Mouse (Mus musculus) olfactory bulb, adult 2 months (tissue): ENCODE data around the gene Slc25a42. TPM values are rescaled to one million over a fixed set of nuclear protein-coding genes. Genes with fewer than 3 reads are reported as not detected.

Experiments
- H3K27ac ChIP-seq: fragments of 200-500 bp; 2 replicates; pipeline ENCODE4 v1.5.1; 2012; ENCODE audit warnings: low read depth, low read length; ENCODE audit not compliant: insufficient read depth
- H3K4me1 ChIP-seq: fragments of 200-500 bp; 2 replicates; pipeline ENCODE4 v1.6.1; 2012; ENCODE audit warnings: low read length; ENCODE audit not compliant: control insufficient read depth, insufficient read depth
- H3K4me3 ChIP-seq: fragments of 200-500 bp; 2 replicates; pipeline ENCODE4 v1.5.1; 2012; ENCODE audit warnings: mild to moderate bottlenecking, low read depth, low read length, moderate library complexity; ENCODE audit not compliant: insufficient read depth
- CTCF ChIP-seq: fragments of 200-500 bp; IDR thresholded peaks from 2 replicates; pipeline ENCODE4 v1.5.1; 2012; ENCODE audit warnings: low read depth, mild to moderate bottlenecking, low read length, moderate library complexity; ENCODE audit not compliant: insufficient read depth
- POLR2A ChIP-seq: fragments of 200-500 bp; IDR thresholded peaks from 2 replicates; pipeline ENCODE4 v1.6.1; 2012; ENCODE audit warnings: mild to moderate bottlenecking, low read depth, low read length, moderate library complexity; ENCODE audit not compliant: insufficient read depth
- WGBS: fragments of 180-500 bp; shearing (Covaris S2); methylation state at CpG from one replicate; pipeline ENCODE4 v1.1.7; 2018; 5-methylcytosine and 5-hydroxymethylcytosine counted together
- polyA plus RNA-seq: library from polyadenylated mRNA; stranded (reverse); fragments of >200 nt; gene quantifications from 2 replicates; pipeline ENCODE4 v1.2.4, GENCODE M21; 2012; ENCODE audit warnings: low replicate concordance; ENCODE audit not compliant: missing spikeins, insufficient read depth, insufficient read length

The Slc25a42 gene
- polyA plus RNA-seq, 1 experiment = not detected

GRCm38 (mm10) chr8:70204757-70205156 lies 7.3 kb downstream of the Slc25a42 start:
- 63% methylated on average over 1 of the region's 1 CpGs for WGBS
- no peak for TF ChIP-seq CTCF
- no peak for TF ChIP-seq POLR2A
- H3K4me3 ChIP-seq = no peak overlapping the region
- no peak overlapping the region for H3K27ac ChIP-seq
- H3K4me1 ChIP-seq = peaks cover 24% of the 10 kb centered on the region

GRCm38 (mm10) chr8:70203072-70203471 lies 9.0 kb downstream of the Slc25a42 start:
- peaks cover 32% of the 10 kb centered on the region for H3K4me1 ChIP-seq
- no peak overlapping the region for H3K27ac ChIP-seq
- 69% methylated on average over 4 of the region's 4 CpGs for whole genome bisulfite sequencing
- no peak overlapping the region for H3K4me3 ChIP-seq
- TF ChIP-seq CTCF = no peak
- TF ChIP-seq POLR2A = no peak

DNA sequence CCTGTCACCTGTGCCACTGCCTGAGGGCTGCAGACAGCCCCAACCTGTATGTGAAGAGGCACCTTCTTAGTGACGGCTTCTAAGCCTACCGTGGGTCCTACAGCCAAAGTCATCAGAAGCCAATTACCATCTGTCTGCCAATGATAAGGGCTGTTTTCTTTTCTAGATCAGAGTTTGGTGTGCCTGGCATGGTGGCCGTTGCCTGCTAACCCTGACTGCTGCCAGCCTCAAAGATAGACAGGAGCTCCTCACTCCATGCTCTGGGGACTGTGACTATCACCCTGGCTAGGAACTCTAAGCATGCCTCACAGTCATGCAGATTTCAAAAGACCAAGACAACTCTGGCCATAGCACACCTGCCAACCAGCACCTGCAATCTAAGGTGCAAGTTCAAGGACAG lies 10.7 kb downstream of the Slc25a42 start:
- 88% methylated on average over 3 of the region's 3 CpGs for WGBS
- TF ChIP-seq POLR2A (no peak), CTCF (no peak)
- peaks cover 38% of the 10 kb centered on the region for H3K4me1 ChIP-seq
- H3K27ac ChIP-seq = no peak overlapping the region
- no peak overlapping the region for H3K4me3 ChIP-seq

DNA sequence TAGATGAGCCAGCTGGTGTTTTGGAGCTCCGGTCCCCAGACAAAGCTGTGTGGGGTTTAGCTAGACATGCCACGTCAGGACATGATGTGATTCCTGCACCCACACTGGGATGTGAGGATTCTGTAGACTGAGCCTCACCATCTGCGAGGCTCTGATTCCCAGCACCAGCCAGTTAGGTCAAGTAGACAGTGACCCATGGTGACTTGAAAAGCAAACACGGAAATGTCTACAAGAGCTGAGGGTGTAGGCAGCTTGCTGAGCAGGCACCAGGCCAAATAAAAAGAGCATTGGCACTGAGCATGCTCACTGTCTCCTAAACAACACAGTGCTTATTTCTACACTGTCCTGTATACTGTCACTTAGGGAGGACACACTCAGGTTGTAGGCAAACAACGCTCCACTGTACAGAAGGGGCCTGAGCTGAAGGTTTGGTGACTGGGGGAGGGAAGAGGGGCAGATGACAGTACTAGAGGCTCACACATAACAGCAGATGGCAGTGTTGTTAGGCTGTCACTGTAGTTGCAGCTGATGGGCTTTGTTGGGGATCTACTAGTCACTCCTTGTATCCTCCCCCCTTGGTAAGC lies 11.9 kb downstream of the Slc25a42 start:
- TF ChIP-seq CTCF (no peak), POLR2A (no peak)
- H3K4me3 ChIP-seq = no peak overlapping the region
- peaks cover 38% of the 10 kb centered on the region for H3K4me1 ChIP-seq
- peak overlapping the region; percentile 72 for H3K27ac ChIP-seq
- 19% methylated on average over 5 of the region's 5 CpGs for WGBS

- peaks cover 33% of the 10 kb centered on the region for H3K4me1 ChIP-seq
- no peak for TF ChIP-seq CTCF
- TF ChIP-seq POLR2A = no peak
- 51% methylated on average over 7 of the region's 7 CpGs for WGBS
- no peak overlapping the region for H3K27ac ChIP-seq
- H3K4me3 ChIP-seq = no peak overlapping the region
Observed at GRCm38 (mm10) chr8:70197603-70198002, 14.5 kb downstream of the Slc25a42 start.

DNA sequence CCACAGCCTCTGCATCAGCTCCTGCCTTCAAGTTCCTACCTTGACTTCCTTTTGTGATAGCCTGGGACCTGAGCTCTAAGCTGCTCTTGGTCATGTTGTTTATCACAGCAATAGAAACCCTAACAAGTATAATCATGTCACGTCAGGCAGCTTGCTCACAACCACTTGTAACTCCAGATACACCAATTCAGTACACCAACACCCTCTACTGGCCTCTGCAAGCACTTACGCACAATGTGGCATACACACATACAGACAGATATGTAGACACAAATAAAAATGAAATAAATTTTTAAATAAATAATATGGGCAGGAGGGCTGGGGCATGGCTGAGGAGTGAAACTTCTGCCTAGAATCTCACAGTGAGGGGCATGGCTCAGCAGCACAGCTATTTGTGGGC lies 16.3 kb downstream of the Slc25a42 start:
- WGBS = 93% methylated on average over 2 of the region's 2 CpGs
- TF ChIP-seq POLR2A (no peak), CTCF (no peak)

DNA sequence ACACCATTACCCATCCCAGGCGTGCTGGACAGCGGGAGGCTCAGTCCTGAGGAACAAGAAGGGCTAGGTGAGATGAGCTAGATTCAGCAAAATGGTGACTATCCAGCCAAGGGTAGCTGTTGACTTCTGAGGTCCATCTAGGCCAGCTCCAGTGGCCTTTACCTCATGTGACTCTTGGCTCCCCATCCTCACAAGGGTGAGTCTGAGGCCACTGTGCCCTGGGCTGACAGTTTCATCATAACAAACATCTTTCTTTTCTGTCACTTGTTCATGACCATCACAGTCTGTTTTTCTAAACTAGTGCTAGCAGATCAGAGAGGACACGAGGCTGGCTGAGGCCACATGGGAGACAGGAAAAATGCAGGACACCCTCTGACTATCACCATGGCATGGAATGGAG lies 17.9 kb downstream of the Slc25a42 start:
- peaks cover 10% of the 10 kb centered on the region for H3K4me1 ChIP-seq
- no peak overlapping the region for H3K4me3 ChIP-seq
- H3K27ac ChIP-seq = no peak overlapping the region
- no peak for TF ChIP-seq POLR2A
- no peak for TF ChIP-seq CTCF
- 86% methylated on average over 3 of the region's 3 CpGs for WGBS

More for the DNA sequence above, 16.3 kb downstream of the Slc25a42 start:
- no peak overlapping the region for H3K4me3 ChIP-seq
- H3K4me1 ChIP-seq = peaks cover 24% of the 10 kb centered on the region
- H3K27ac ChIP-seq = no peak overlapping the region

DNA sequence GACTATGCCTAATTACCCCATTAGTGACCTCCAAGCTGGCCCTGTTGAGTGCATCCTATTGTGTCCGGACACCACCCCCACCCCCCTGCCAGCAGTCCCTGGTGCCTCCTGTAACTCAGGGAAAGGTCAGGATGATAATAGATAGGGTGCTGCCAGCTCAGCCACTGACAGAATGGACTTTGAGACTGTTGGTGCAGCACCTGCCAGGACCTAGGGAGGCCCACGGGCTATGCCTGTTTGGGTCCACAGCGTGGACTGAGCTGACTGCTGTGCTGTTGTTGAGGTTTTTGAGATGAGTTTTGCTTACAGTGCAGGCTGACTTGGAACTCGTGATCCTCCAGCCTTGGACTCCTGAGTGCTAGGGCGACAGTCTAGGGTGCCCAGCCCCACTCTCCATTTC lies 18.9 kb downstream of the Slc25a42 start:
- H3K4me1 ChIP-seq = peaks cover 8% of the 10 kb centered on the region
- 78% methylated on average over 5 of the region's 5 CpGs for WGBS
- no peak overlapping the region for H3K4me3 ChIP-seq
- TF ChIP-seq CTCF (no peak), POLR2A (no peak)
- H3K27ac ChIP-seq = no peak overlapping the region

- Histone ChIP-seq H3K4me3 (no peak overlapping the region), H3K27ac (no peak overlapping the region), H3K4me1 (no peaks in the 10 kb centered on the region)
- WGBS = 78% methylated on average over 7 of the region's 7 CpGs
- no peak for TF ChIP-seq CTCF
- TF ChIP-seq POLR2A = no peak
Observed at GRCm38 (mm10) chr8:70188707-70189106, 23.4 kb downstream of the Slc25a42 start.

- Histone ChIP-seq H3K4me3 (no peak overlapping the region), H3K27ac (no peak overlapping the region), H3K4me1 (no peaks in the 10 kb centered on the region)
- 84% methylated on average over 4 of the region's 4 CpGs for WGBS
- TF ChIP-seq CTCF (no peak), POLR2A (no peak)
Observed at GRCm38 (mm10) chr8:70183194-70183593, 28.9 kb downstream of the Slc25a42 start.
